Mouse (Mus musculus): ENCODE data around the gene Sgca. TPM values are rescaled to one million over a fixed set of nuclear protein-coding genes. Genes with fewer than 3 reads are reported as not detected.
A peak's percentile ranks its signal among the peaks of the same experiment; 100 is the strongest.

Gene Sgca
- polyA plus RNA-seq, 1 experiment from 2014 or later: 22.1 TPM

DNA sequence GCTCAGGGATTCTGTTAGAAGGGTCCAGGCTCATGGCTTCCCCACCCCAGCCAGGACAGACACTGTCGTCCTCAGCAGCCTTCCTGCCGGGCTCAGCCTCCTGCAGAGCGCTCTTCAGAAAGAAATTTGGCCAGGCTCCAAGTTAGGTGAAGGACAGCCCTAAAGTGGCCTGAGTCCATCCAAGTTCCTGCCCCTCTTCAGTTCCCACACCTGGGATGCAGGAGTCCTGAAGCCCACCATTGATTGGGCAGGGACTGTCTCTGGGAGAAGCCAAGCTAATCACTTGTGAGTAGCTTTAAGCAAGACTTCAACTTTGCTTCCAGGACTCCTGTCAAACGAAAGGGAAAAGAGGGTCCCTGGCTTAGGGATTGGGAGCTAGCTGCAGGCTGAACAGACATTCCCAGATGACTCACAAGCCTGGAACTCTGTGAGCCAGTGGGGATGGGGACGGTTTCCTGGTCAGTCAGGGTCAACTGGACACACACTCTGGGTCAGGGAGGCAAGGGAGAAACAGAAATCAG lies 48.3 kb downstream of the Sgca start:
- Histone ChIP-seq H3K4me3 (no peak overlapping the region), H3K9ac (0 out of 2 replicates have a peak overlapping the region, but pooled peaks have one; percentile 14), H3K36me3 (no peaks in the 10 kb centered on the region), H3K9me3 (replicated peaks) (no peaks in the 10 kb centered on the region), H3K27ac (peak overlapping the region; percentile 75), H3K27me3 (peaks cover under 1% of the 10 kb centered on the region), H3K4me2 (no peak overlapping the region), H3K4me1 (replicated peaks) (peaks cover 40% of the 10 kb centered on the region)
- ATAC-seq (replicated peaks; ENCODE audit: insufficient number of reproducible peaks, insufficient read depth, low FRiP score, low read depth): no peak
- WGBS: 5% methylated on average over 5 of the region's 5 CpGs

DNA sequence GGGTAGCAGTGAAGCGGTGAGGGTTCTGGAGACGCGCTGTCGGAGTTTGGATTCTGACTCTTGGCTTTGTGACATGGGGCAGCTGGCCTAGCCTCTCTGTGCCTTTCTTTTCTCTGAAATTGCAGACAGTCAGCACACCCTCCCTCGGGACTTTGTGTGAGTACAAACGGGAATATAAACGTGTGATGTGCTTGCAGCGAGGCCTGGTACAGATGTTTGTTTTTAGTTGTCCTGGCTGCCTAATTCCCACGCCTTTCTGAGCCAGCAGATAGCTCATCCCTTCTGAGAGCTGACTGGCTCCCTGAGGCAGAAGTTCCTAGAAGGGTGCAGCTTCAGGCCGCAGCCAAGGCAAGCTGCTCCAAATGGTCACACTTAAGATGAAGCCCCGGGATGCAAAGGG lies 49.7 kb downstream of the Sgca start:
- Histone ChIP-seq H3K36me3 (no peaks in the 10 kb centered on the region), H3K4me2 (no peak overlapping the region), H3K27ac (peak overlapping the region; percentile 33; the same call in 1 of the 2 replicates), H3K9ac (no peak overlapping the region), H3K9me3 (replicated peaks) (no peaks in the 10 kb centered on the region), H3K4me1 (replicated peaks) (peaks cover 40% of the 10 kb centered on the region), H3K27me3 (no peaks in the 10 kb centered on the region), H3K4me3 (no peak overlapping the region)
- ATAC-seq (replicated peaks; ENCODE audit: insufficient number of reproducible peaks, insufficient read depth, low FRiP score, low read depth): no peak
- 51% methylated on average over 11 of the region's 11 CpGs for WGBS

DNA sequence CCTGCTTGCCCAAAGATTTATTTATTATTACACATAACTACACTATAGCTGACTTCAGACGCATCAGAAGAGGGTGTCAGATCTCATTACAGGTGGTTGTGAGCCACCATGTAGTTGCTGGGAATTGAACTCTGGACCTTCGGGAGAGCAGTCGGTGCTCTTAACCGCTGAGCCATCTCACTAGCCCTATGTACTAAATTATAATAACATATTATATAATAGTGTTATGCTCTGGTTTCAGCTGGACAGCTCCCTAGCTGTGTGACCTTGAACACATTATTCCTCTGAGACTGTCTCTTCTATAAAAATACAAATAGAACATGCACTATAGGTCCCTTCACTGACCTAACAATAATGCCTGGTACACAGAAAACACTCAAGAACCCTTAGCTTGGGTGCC lies 51.1 kb downstream of the Sgca start:
- no peaks in the 10 kb centered on the region for H3K9me3 ChIP-seq (replicated peaks)
- no peak overlapping the region for H3K4me3 ChIP-seq
- no peak overlapping the region for H3K4me2 ChIP-seq
- 93% methylated on average over 4 of the region's 4 CpGs for WGBS
- peaks cover 34% of the 10 kb centered on the region for H3K4me1 ChIP-seq (replicated peaks)
- H3K36me3 ChIP-seq: no peaks in the 10 kb centered on the region
- no peak overlapping the region for H3K9ac ChIP-seq
- ATAC-seq (replicated peaks; ENCODE audit: insufficient number of reproducible peaks, insufficient read depth, low FRiP score, low read depth): no peak
- H3K27me3 ChIP-seq: no peaks in the 10 kb centered on the region
- no peak overlapping the region for H3K27ac ChIP-seq

DNA sequence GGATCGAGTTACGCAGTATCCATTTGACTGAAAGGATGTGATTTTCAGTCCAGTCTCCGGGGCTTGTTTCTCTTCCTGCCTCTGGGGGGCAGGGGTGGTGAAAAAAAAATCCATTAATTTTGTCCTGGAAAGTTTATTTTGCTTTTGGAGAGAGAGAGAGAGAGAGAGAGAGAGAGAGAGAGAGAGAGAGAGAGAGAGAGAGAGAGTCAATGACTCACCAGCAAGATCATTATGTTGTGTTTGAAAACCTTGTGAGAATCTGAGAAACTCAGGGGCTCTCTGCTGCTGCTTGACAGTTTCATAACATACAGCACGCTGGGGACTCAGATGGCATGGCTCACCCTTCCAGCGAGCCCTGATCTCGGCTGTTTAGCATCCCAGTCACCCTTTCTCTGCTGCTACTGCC lies 55.1 kb downstream of the Sgca start:
- Histone ChIP-seq H3K36me3 (no peaks in the 10 kb centered on the region), H3K4me1 (replicated peaks) (peaks cover 11% of the 10 kb centered on the region), H3K4me2 (no peak overlapping the region), H3K9me3 (replicated peaks) (no peaks in the 10 kb centered on the region), H3K27me3 (no peaks in the 10 kb centered on the region), H3K27ac (peak overlapping the region; percentile 36; the same call in 1 of the 2 replicates), H3K9ac (no peak overlapping the region), H3K4me3 (no peak overlapping the region)
- no peak for ATAC-seq (replicated peaks; ENCODE audit: insufficient number of reproducible peaks, insufficient read depth, low FRiP score, low read depth)
- WGBS: 34% methylated on average over 6 of the region's 6 CpGs

DNA sequence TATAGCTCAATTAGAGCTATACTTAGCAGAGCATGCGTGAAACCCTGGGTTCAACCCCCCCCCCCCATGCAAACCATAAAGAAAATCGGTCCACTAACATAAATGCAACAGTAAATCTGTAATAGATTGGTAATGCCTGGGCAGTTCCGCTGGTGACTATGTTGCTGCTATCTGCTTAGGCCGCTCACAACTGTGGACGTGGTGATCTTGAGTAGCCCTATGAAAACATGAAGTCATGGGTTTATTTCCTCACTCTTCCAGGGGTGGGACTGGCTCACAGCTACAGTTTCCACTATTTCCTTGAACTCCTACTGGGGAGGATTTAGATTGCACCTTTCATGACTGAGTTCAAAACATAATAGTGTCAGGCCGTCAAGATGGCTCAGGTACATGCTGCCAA lies 58.4 kb downstream of the Sgca start:
- no peak overlapping the region for H3K4me2 ChIP-seq
- H3K27ac ChIP-seq: peak overlapping the region; percentile 77; the same call in 1 of the 2 replicates
- H3K4me3 ChIP-seq: no peak overlapping the region
- H3K9ac ChIP-seq: no peak overlapping the region
- H3K27me3 ChIP-seq: no peaks in the 10 kb centered on the region
- 56% methylated on average over 6 of the region's 6 CpGs for WGBS
- no peaks in the 10 kb centered on the region for H3K9me3 ChIP-seq (replicated peaks)
- H3K36me3 ChIP-seq: no peaks in the 10 kb centered on the region
- peaks cover 22% of the 10 kb centered on the region for H3K4me1 ChIP-seq (replicated peaks)
- no peak for ATAC-seq (replicated peaks; ENCODE audit: insufficient number of reproducible peaks, insufficient read depth, low FRiP score, low read depth)

DNA sequence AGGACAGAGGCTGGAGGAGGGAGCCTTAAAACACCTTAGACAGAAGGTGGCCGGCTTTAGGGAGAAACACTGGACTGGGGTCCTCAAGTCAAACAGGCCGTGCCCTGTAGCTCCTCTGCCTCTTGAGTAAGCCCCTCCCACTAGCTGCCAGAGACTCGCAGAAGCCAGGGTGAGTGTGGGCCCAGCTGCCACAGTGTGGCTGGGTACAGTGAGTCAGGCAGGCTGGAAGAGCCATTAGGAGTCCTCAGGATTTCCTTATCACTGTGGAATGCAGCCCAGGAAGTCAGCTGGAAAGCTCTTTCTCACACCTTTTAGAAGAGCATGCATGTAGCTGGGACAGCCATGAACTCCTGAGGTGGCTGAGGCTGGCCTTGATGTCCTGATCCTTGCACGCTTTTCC lies 59.6 kb downstream of the Sgca start:
- H3K27me3 ChIP-seq: no peaks in the 10 kb centered on the region
- no peaks in the 10 kb centered on the region for H3K36me3 ChIP-seq
- peak overlapping the region; percentile 33 for H3K4me2 ChIP-seq
- 21% methylated on average over 4 of the region's 4 CpGs for whole genome bisulfite sequencing
- H3K4me1 ChIP-seq (replicated peaks): peaks cover 22% of the 10 kb centered on the region
- peak; percentile 53; the same call in 1 of the 2 replicates for ATAC-seq (replicated peaks; ENCODE audit: insufficient number of reproducible peaks, insufficient read depth, low FRiP score, low read depth)
- peak overlapping the region; percentile 77 for H3K27ac ChIP-seq
- no peak overlapping the region for H3K9ac ChIP-seq
- H3K4me3 ChIP-seq: no peak overlapping the region
- no peaks in the 10 kb centered on the region for H3K9me3 ChIP-seq (replicated peaks)

DNA sequence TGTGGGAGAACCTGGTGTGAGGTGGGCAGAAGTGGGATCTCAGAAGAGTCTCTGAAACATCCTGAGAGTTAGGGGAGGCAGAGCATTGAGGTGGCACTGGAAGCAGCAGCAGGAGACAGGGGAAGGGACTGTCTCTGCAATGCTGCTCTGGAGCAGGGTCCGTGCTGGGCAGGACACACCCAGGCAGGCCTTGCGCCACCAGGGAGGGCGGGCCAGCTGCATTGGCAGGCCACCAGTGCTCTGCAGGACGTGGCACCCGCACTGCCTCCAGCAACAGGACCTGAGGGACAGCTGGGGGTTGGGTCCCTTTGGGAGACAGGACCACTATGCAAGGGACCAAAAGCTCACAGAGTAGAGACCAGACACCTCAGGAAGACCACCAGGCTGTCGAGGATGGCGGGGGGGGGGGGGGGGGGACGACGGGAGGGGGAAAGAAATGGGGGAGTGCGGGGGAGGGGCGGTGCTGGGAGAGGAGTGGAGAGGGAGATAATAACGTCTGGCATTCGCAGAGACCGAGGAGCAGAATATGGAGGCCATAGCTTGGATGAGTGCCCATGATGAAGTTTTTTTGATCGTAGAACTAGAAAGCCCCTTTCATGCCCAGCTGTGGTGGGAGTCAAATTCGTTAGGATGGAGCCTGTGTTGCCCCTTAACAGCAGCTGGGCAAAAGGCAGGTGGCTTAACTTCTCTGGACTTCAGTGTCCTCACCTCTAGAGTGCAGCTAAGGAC lies 60.3 kb downstream of the Sgca start:
- H3K4me1 ChIP-seq (replicated peaks): peaks cover 20% of the 10 kb centered on the region
- no peaks in the 10 kb centered on the region for H3K9me3 ChIP-seq (replicated peaks)
- H3K27ac ChIP-seq: peak overlapping the region; percentile 77
- peak; percentile 75; the same call in 1 of the 2 replicates for ATAC-seq (replicated peaks; ENCODE audit: insufficient number of reproducible peaks, insufficient read depth, low FRiP score, low read depth)
- peak overlapping the region; percentile 33 for H3K4me2 ChIP-seq
- H3K4me3 ChIP-seq: no peak overlapping the region
- H3K9ac ChIP-seq: no peak overlapping the region
- H3K36me3 ChIP-seq: no peaks in the 10 kb centered on the region
- WGBS: 10% methylated on average over 13 of the region's 16 CpGs
- H3K27me3 ChIP-seq: no peaks in the 10 kb centered on the region

DNA sequence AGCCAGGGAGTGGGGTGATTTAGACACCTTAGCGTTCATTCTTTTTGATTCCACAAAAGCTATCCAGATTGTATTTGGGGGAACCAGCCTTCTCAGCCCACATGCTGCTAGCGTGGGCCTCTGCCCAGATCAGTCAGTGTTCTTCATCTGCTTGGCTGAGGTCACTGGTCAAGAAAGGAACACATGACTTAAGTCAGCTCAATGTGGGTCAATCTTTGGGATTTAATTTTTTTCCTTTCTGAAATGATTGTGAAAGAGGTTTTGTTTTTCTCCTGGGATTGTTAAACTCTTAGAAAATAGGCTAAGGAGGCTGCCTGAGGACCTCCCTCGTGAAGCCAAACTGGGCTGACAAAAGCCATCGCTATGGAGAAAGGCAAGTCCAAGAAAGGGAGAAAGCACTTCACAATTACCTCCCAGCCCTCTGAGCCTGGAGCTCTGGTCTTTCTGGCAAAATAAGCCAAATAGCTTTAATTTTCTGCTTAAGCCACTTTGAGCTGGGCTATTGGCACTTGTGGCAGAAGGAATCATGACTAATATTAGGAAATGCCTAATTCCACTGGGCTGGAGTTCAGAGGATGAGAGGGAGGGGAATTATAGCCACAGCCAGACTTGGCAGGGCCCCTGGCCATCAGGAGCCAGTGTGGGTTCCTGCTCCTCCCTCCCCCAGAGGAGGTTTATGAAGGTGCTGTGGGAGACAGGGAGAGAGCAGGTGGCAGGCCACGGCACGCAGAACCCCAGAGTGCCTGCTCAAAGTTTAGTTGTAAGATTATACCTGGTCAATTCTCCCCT lies 62.6 kb downstream of the Sgca start:
- Histone ChIP-seq H3K4me2 (no peak overlapping the region), H3K36me3 (no peaks in the 10 kb centered on the region), H3K9me3 (replicated peaks) (no peaks in the 10 kb centered on the region), H3K27ac (peak overlapping the region; percentile 15; the same call in 1 of the 2 replicates), H3K4me1 (replicated peaks) (peaks cover 20% of the 10 kb centered on the region), H3K4me3 (no peak overlapping the region), H3K9ac (no peak overlapping the region), H3K27me3 (no peaks in the 10 kb centered on the region)
- WGBS: 67% methylated on average over 6 of the region's 6 CpGs
- ATAC-seq (replicated peaks; ENCODE audit: insufficient number of reproducible peaks, insufficient read depth, low FRiP score, low read depth): no peak

Other genes with a start within 250 kb of the Sgca start
- 0.11 TPM in 1 of 2 replicates, not detected in the other for gene Cdc34b, start 234.5 kb downstream of the Sgca start, polyA plus RNA-seq (2015; fragmentation: Nextera tagmentation; extraction: Ambion mirVana)
- gene Tmem92, start 193.6 kb downstream of the Sgca start, polyA plus RNA-seq (2015; fragmentation: Nextera tagmentation; extraction: Ambion mirVana): not detected in 2 replicates
- 825 and 1,122 TPM in 2 replicates for gene Col1a1, start 40.1 kb downstream of the Sgca start, polyA plus RNA-seq (2015; fragmentation: Nextera tagmentation; extraction: Ambion mirVana)
- 0.15 and 0.22 TPM in 2 replicates for gene Hils1, start 8.7 kb downstream of the Sgca start, polyA plus RNA-seq (2015; fragmentation: Nextera tagmentation; extraction: Ambion mirVana)
- 5.0 and 6.6 TPM in 2 replicates for gene Ppp1r9b, start 14.7 kb upstream of the Sgca start, polyA plus RNA-seq (2015; fragmentation: Nextera tagmentation; extraction: Ambion mirVana)
- gene Samd14, start 33.6 kb upstream of the Sgca start, polyA plus RNA-seq (2015; fragmentation: Nextera tagmentation; extraction: Ambion mirVana): 8.0 and 13.2 TPM in 2 replicates
- gene Pdk2, start 65.0 kb upstream of the Sgca start, polyA plus RNA-seq (2015; fragmentation: Nextera tagmentation; extraction: Ambion mirVana): 114 and 117 TPM in 2 replicates
- gene Itga3, start 100.5 kb upstream of the Sgca start, polyA plus RNA-seq (2015; fragmentation: Nextera tagmentation; extraction: Ambion mirVana): 9.7 and 12.9 TPM in 2 replicates
- 0.08 and 0.10 TPM in 2 replicates for gene Dlx3, start 143.8 kb upstream of the Sgca start, polyA plus RNA-seq (2015; fragmentation: Nextera tagmentation; extraction: Ambion mirVana)
- 0.08 and 0.10 TPM in 2 replicates for gene Dlx4, start 169.9 kb upstream of the Sgca start, polyA plus RNA-seq (2015; fragmentation: Nextera tagmentation; extraction: Ambion mirVana)